In genomic region chr2:160025911-160026310, GRCm38 (mm10) we compare ENCODE assay signal across 21 mouse cellular contexts.
"Had no signal": no experiment of that assay in that cellular context is flagged by ENCODE, and none has a peak within 500 bp of the region (broad histone marks: within the 10 kb centered on the region; RNA-seq: fewer than 3 reads in every experiment).

No protein-coding gene starts in this region.

- H3K4me3 ChIP-seq: intestine, embryonic 15.5 days; kidney, embryonic 15.5 days; left cerebral cortex, adult 2 months; liver, embryonic 13.5 days; megakaryocyte, embryonic 14.5 days; midbrain, embryonic 10.5 days; neural tube, embryonic 12.5 days; neural tube, embryonic 15.5 days; stomach, embryonic 15.5 days had no signal

- H3K9ac ChIP-seq: intestine, embryonic 15.5 days; kidney, embryonic 15.5 days; liver, embryonic 13.5 days; neural tube, embryonic 12.5 days; neural tube, embryonic 15.5 days; stomach, embryonic 15.5 days had no signal

- H3K4me1 ChIP-seq: intestine, embryonic 15.5 days; kidney, embryonic 15.5 days; liver, embryonic 13.5 days; megakaryocyte, embryonic 14.5 days; midbrain, embryonic 10.5 days; neural tube, embryonic 12.5 days; neural tube, embryonic 15.5 days; stomach, embryonic 15.5 days had no signal

- ATAC-seq: intestine, embryonic 15.5 days had no signal

- H3K9me3 ChIP-seq: intestine, embryonic 15.5 days; kidney, embryonic 15.5 days; liver, embryonic 13.5 days; midbrain, embryonic 10.5 days; neural tube, embryonic 12.5 days; neural tube, embryonic 15.5 days; stomach, embryonic 15.5 days had no signal

- H3K4me2 ChIP-seq: intestine, embryonic 15.5 days; kidney, embryonic 15.5 days; liver, embryonic 13.5 days; neural tube, embryonic 12.5 days; neural tube, embryonic 15.5 days; stomach, embryonic 15.5 days had no signal

- H3K27ac ChIP-seq: intestine, embryonic 15.5 days; kidney, embryonic 15.5 days; left cerebral cortex, adult 2 months; liver, embryonic 13.5 days; midbrain, embryonic 10.5 days; neural tube, embryonic 12.5 days; neural tube, embryonic 15.5 days; stomach, embryonic 15.5 days had no signal

- H3K27me3 ChIP-seq: intestine, embryonic 15.5 days; kidney, embryonic 15.5 days; liver, embryonic 13.5 days; megakaryocyte, embryonic 14.5 days; neural tube, embryonic 12.5 days; neural tube, embryonic 15.5 days; stomach, embryonic 15.5 days had no signal

- H3K36me3 ChIP-seq: intestine, embryonic 15.5 days; kidney, embryonic 15.5 days; liver, embryonic 13.5 days; midbrain, embryonic 10.5 days; neural tube, embryonic 12.5 days; neural tube, embryonic 15.5 days; stomach, embryonic 15.5 days had no signal

- DNase-seq: kidney, adult 11 months; kidney, adult 8-10 months; kidney, postnatal 10 days; kidney, postnatal 36 days; layer of hippocampus, postnatal 36 days; liver, embryonic 13.5 days; lung, adult 2 months; midbrain, embryonic 14.5 days; right cerebral cortex, adult 18-20 months; right cerebral cortex, postnatal 14 days; right cerebral cortex, postnatal 4 days; spleen, adult 18-20 months; thymus, postnatal 25 days had no signal
